Mouse (Mus musculus): ENCODE results near the gene D7Ertd443e. TPM values are rescaled to one million over a fixed set of nuclear protein-coding genes. Genes with fewer than 3 reads are reported as not detected.

The D7Ertd443e gene
- polyA plus RNA-seq, 1 experiment from 2014 or later, result 0.35 TPM

- Histone ChIP-seq H3K27me3 (no peaks in the 10 kb centered on the region), H3K36me3 (no peaks in the 10 kb centered on the region), H3K4me2 (no peak overlapping the region), H3K4me3 (no peak overlapping the region), H3K4me1 (replicated peaks) (no peaks in the 10 kb centered on the region), H3K27ac (replicated peaks) (no peak overlapping the region), H3K9ac (no peak overlapping the region), H3K9me3 (no peaks in the 10 kb centered on the region)
- WGBS, result 67% methylated on average over 5 of the region's 5 CpGs
- no peak for ATAC-seq (ENCODE audit: low FRiP score, low read depth)
Observed at GRCm38 (mm10) chr7:134372276-134372675, 13.2 kb downstream of the D7Ertd443e start.

DNA sequence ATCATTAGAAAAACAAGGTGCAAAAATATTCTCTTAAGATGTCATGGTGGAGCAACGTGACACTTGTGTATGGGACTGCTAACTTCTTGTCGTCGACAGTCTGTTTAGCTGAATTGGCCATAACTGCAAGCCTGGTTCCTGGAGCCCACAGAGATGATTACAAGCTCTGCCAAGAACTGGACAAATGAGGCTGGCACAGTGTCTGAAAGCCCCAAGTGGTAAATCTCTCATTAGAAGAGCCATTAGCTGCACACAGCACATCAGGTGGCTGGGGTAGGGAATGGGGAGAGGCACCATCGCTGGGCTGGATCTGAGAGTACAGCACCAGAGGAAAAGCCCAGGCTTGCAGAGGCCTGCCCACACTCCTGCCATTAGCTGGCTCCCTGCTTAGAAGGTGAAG, 16.2 kb downstream of the D7Ertd443e start:
- WGBS, result 61% methylated on average over 4 of the region's 4 CpGs
- no peak for ATAC-seq (ENCODE audit: low FRiP score, low read depth)
- Histone ChIP-seq H3K27me3 (no peaks in the 10 kb centered on the region), H3K27ac (replicated peaks) (no peak overlapping the region), H3K36me3 (no peaks in the 10 kb centered on the region), H3K9me3 (no peaks in the 10 kb centered on the region), H3K4me3 (no peak overlapping the region), H3K4me2 (no peak overlapping the region), H3K9ac (no peak overlapping the region), H3K4me1 (replicated peaks) (no peaks in the 10 kb centered on the region)

- H3K27ac ChIP-seq (replicated peaks), result no peak overlapping the region
- no peak for ATAC-seq (ENCODE audit: low FRiP score, low read depth)
- H3K27me3 ChIP-seq, result no peaks in the 10 kb centered on the region
- no peaks in the 10 kb centered on the region for H3K36me3 ChIP-seq
- no peak overlapping the region for H3K4me2 ChIP-seq
- H3K9ac ChIP-seq, result no peak overlapping the region
- no peak overlapping the region for H3K4me3 ChIP-seq
- 51% methylated on average over 7 of the region's 7 CpGs for WGBS
- no peaks in the 10 kb centered on the region for H3K9me3 ChIP-seq
- no peaks in the 10 kb centered on the region for H3K4me1 ChIP-seq (replicated peaks)
Observed at GRCm38 (mm10) chr7:134362257-134362870, 23.1 kb downstream of the D7Ertd443e start.

- no peak for ATAC-seq (ENCODE audit: low FRiP score, low read depth)
- H3K4me2 ChIP-seq, result no peak overlapping the region
- no peak overlapping the region for H3K4me3 ChIP-seq
- no peaks in the 10 kb centered on the region for H3K4me1 ChIP-seq (replicated peaks)
- H3K9ac ChIP-seq, result no peak overlapping the region
- no peaks in the 10 kb centered on the region for H3K9me3 ChIP-seq
- H3K36me3 ChIP-seq, result no peaks in the 10 kb centered on the region
- no peak overlapping the region for H3K27ac ChIP-seq (replicated peaks)
- no peaks in the 10 kb centered on the region for H3K27me3 ChIP-seq
- WGBS, result 41% methylated on average over 6 of the region's 6 CpGs
Observed at GRCm38 (mm10) chr7:134348825-134349224, 36.6 kb downstream of the D7Ertd443e start.

DNA sequence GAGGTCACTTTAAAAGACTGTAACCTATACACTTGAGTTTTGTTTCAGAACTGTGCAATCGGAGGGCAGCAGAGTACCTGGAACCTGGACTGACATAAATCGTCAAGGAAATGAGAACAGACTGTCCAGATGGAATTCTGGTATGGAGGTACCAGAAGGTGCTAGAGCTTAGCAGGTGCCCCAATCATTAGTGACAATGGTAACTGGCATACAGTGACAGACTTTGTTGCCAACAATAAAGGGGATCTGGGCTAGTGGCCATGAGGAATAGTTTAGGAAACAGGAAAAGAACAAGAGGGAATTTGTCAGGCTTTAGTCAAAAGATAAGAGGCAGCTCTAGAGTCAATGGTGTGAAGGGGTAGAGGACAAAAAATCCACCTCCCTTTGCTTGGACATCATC, 43.3 kb downstream of the D7Ertd443e start:
- H3K27ac ChIP-seq (replicated peaks), result no peak overlapping the region
- H3K4me3 ChIP-seq, result no peak overlapping the region
- H3K36me3 ChIP-seq, result no peaks in the 10 kb centered on the region
- H3K4me2 ChIP-seq, result no peak overlapping the region
- 83% methylated on average over 2 of the region's 2 CpGs for WGBS
- H3K9me3 ChIP-seq, result no peaks in the 10 kb centered on the region
- H3K27me3 ChIP-seq, result no peaks in the 10 kb centered on the region
- no peak overlapping the region for H3K9ac ChIP-seq
- H3K4me1 ChIP-seq (replicated peaks), result no peaks in the 10 kb centered on the region
- no peak for ATAC-seq (ENCODE audit: low FRiP score, low read depth)

GRCm38 (mm10) chr7:134335951-134336350, 49.5 kb downstream of the D7Ertd443e start:
- no peak for ATAC-seq (ENCODE audit: low FRiP score, low read depth)
- H3K9me3 ChIP-seq, result no peaks in the 10 kb centered on the region
- H3K27ac ChIP-seq (replicated peaks), result no peak overlapping the region
- no peaks in the 10 kb centered on the region for H3K36me3 ChIP-seq
- H3K4me1 ChIP-seq (replicated peaks), result no peaks in the 10 kb centered on the region
- no peak overlapping the region for H3K4me2 ChIP-seq
- H3K4me3 ChIP-seq, result no peak overlapping the region
- WGBS, result 88% methylated on average over 3 of the region's 3 CpGs
- H3K9ac ChIP-seq, result no peak overlapping the region
- no peaks in the 10 kb centered on the region for H3K27me3 ChIP-seq

DNA sequence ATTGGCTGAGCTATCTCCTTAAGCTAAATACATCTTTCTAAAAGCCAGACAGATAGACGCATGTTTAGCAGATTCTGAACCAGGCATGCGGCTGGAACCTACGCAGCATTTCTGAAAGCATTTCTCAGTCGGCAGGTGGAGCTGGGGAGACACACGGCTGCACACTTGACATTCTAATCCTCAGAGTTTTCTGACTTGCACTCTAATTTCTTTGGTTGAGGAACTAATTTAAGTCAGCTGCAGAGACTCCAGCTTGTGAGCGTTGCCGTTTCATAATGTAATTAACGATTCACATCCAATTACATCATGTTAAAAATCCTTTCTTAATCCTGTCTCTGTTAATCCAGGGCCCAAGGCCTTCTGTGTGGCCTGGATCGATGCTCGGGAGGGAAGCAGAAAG, 64.5 kb downstream of the D7Ertd443e start:
- WGBS, result 64% methylated on average over 10 of the region's 10 CpGs

GRCm38 (mm10) chr7:134302084-134302483, 83.4 kb downstream of the D7Ertd443e start:
- WGBS, result 87% methylated on average over 3 of the region's 3 CpGs
- ATAC-seq (ENCODE audit: low FRiP score, low read depth), result no peak
- Histone ChIP-seq H3K27me3 (no peaks in the 10 kb centered on the region), H3K4me2 (no peak overlapping the region), H3K36me3 (no peaks in the 10 kb centered on the region), H3K9ac (no peak overlapping the region), H3K4me1 (replicated peaks) (no peaks in the 10 kb centered on the region), H3K4me3 (no peak overlapping the region), H3K27ac (replicated peaks) (no peak overlapping the region), H3K9me3 (0 out of 2 replicates have a peak, but pooled peaks cover 6% of the 10 kb centered on the region)

More for the DNA sequence above, 64.5 kb downstream of the D7Ertd443e start:
- no peak overlapping the region for H3K27ac ChIP-seq (replicated peaks)
- no peaks in the 10 kb centered on the region for H3K9me3 ChIP-seq
- no peaks in the 10 kb centered on the region for H3K36me3 ChIP-seq
- ATAC-seq (ENCODE audit: low FRiP score, low read depth), result no peak
- no peak overlapping the region for H3K4me2 ChIP-seq
- no peak overlapping the region for H3K4me3 ChIP-seq
- no peaks in the 10 kb centered on the region for H3K4me1 ChIP-seq (replicated peaks)
- no peaks in the 10 kb centered on the region for H3K27me3 ChIP-seq
- H3K9ac ChIP-seq, result no peak overlapping the region

GRCm38 (mm10) chr7:134301285-134301684, 84.2 kb downstream of the D7Ertd443e start:
- Histone ChIP-seq H3K27me3 (no peaks in the 10 kb centered on the region), H3K4me1 (replicated peaks) (no peaks in the 10 kb centered on the region), H3K9me3 (0 out of 2 replicates have a peak, but pooled peaks cover 2% of the 10 kb centered on the region), H3K9ac (no peak overlapping the region), H3K36me3 (no peaks in the 10 kb centered on the region), H3K4me3 (no peak overlapping the region), H3K4me2 (no peak overlapping the region), H3K27ac (replicated peaks) (no peak overlapping the region)
- WGBS, result 51% methylated on average over 8 of the region's 8 CpGs
- ATAC-seq (ENCODE audit: low FRiP score, low read depth), result no peak

DNA sequence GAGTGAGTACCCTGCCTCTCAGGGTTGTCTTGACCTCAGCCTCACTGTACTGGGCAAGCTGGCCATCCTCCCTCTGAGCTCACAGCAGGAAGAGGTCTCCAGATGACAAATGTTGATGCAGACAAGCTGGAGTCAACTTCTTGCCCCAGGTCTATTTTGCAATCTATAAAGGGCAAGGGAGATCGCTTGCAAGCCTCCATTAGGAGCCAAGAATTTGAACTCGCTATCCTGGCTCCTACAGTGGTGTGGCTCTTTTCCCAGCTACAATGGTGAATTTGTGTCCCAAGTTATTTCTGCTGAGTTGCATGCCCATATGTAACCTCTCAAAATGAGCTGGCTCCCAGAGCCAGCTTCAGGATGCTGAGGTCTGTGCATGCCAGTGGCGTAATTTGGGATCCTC, 92.7 kb downstream of the D7Ertd443e start:
- no peaks in the 10 kb centered on the region for H3K27me3 ChIP-seq
- H3K27ac ChIP-seq (replicated peaks), result no peak overlapping the region
- no peaks in the 10 kb centered on the region for H3K9me3 ChIP-seq
- WGBS, result 91% methylated on average over 3 of the region's 3 CpGs
- no peak for ATAC-seq (ENCODE audit: low FRiP score, low read depth)
- no peaks in the 10 kb centered on the region for H3K4me1 ChIP-seq (replicated peaks)
- H3K4me2 ChIP-seq, result no peak overlapping the region
- H3K36me3 ChIP-seq, result no peaks in the 10 kb centered on the region
- H3K9ac ChIP-seq, result no peak overlapping the region
- H3K4me3 ChIP-seq, result no peak overlapping the region

- Histone ChIP-seq H3K9me3 (no peaks in the 10 kb centered on the region), H3K4me1 (replicated peaks) (no peaks in the 10 kb centered on the region), H3K27ac (replicated peaks) (no peak overlapping the region), H3K36me3 (no peaks in the 10 kb centered on the region), H3K9ac (no peak overlapping the region), H3K4me2 (no peak overlapping the region), H3K27me3 (no peaks in the 10 kb centered on the region), H3K4me3 (no peak overlapping the region)
- 51% methylated on average over 7 of the region's 7 CpGs for WGBS
- ATAC-seq (ENCODE audit: low FRiP score, low read depth), result no peak
Observed at GRCm38 (mm10) chr7:134289611-134290301, 95.7 kb downstream of the D7Ertd443e start.

GRCm38 (mm10) chr7:134289126-134289525, 96.3 kb downstream of the D7Ertd443e start:
- Histone ChIP-seq H3K4me3 (no peak overlapping the region), H3K9ac (no peak overlapping the region), H3K4me1 (replicated peaks) (no peaks in the 10 kb centered on the region), H3K4me2 (no peak overlapping the region), H3K36me3 (no peaks in the 10 kb centered on the region), H3K27me3 (no peaks in the 10 kb centered on the region), H3K9me3 (no peaks in the 10 kb centered on the region), H3K27ac (replicated peaks) (no peak overlapping the region)
- 95% methylated on average over 5 of the region's 5 CpGs for WGBS
- no peak for ATAC-seq (ENCODE audit: low FRiP score, low read depth)

Measured in hindbrain, embryonic 15.5 days (tissue).